Mouse (Mus musculus) erythroblast, embryonic 14.5 days (primary cell): Measurements from ENCODE around the gene Olfr599.

Experiments used
- GATA1 ChIP-seq: IDR thresholded peaks from 2 replicates; pipeline ENCODE4 v1.6.1; 2012; ENCODE audit warnings: low read length, inconsistent platforms, mixed read lengths
- TAL1 ChIP-seq: IDR thresholded peaks from 3 replicates; pipeline ENCODE4 v1.6.1; 2012; ENCODE audit warnings: low read length, inconsistent platforms, mixed read lengths

DNA sequence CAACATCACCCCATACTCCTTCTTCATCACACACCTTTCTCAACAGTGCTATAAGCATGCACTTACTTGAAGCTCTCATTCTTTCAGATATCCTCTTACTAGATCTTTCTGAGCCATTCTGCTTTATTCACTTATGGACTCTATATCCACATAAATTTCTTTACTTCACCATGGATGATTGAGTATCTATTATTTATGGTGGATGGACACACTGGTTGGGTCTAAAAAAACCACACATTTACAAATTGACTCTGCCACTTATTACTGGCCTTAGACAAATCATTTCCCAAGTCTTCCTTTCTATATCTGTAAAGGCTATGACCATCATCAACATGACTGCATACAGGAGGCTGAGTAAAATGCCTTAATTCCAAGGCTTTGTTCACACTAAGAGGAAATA is 50.4 kb downstream of the Olfr599 start, which contains the start of gene Olfr603:
- TF ChIP-seq TAL1 (no peak), GATA1 (no peak)
